Mouse (Mus musculus) liver, embryonic 11.5 days (tissue): ENCODE measurements at regions not wholly inside any gene's neighbourhood (a gene's known extent, or its start where the extent isn't known, plus 50 kb on each side); places are given as distances from the start of the nearest gene placed in this dataset.

Source experiments
- ATAC-seq: fragments of 200-750 bp; cut with Nextera tagmentation; replicated peaks from 2 replicates; pipeline ENCODE4 v1.8.0; 2017; ENCODE audit warnings: moderate number of reproducible peaks, mild to moderate bottlenecking, moderate TSS enrichment, moderate library complexity; ENCODE audit not compliant: low FRiP score
- DNase-seq: peaks from one replicate; pipeline ENCODE4 v3.0.0-alpha.2; 2017; ENCODE audit warnings: low spot score
- H3K27ac ChIP-seq: fragments of 300-500 bp; sonication (generic); 2 replicates; pipeline ENCODE4 v1.5.1; 2014; ENCODE audit warnings: mild to moderate bottlenecking, low read depth, low read length, control low read depth
- H3K27me3 ChIP-seq: fragments of 300-500 bp; sonication (generic); replicated peaks from 2 replicates; pipeline ENCODE4 v1.6.1; 2014; ENCODE audit warnings: low read length, mixed read lengths; ENCODE audit not compliant: control insufficient read depth, insufficient read depth
- H3K36me3 ChIP-seq: fragments of 300-500 bp; sonication (generic); 2 replicates; pipeline ENCODE4 v1.6.1; 2014; ENCODE audit warnings: mild to moderate bottlenecking, low read length, moderate library complexity, mixed read lengths; ENCODE audit not compliant: control insufficient read depth, insufficient read depth
- H3K4me1 ChIP-seq: fragments of 300-500 bp; sonication (generic); replicated peaks from 2 replicates; pipeline ENCODE4 v1.6.1; 2014; ENCODE audit warnings: low read length, mixed read lengths; ENCODE audit not compliant: control insufficient read depth, insufficient read depth
- H3K4me2 ChIP-seq: fragments of 300-500 bp; sonication (generic); 2 replicates; pipeline ENCODE4 v1.6.1; 2014; ENCODE audit warnings: mild to moderate bottlenecking, control low read depth, moderate library complexity
- H3K4me3 ChIP-seq: fragments of 300-500 bp; sonication (generic); 2 replicates; pipeline ENCODE4 v1.5.1; 2014; ENCODE audit warnings: low read depth, low read length, control low read depth
- H3K9ac ChIP-seq: fragments of 300-500 bp; sonication (generic); 2 replicates; pipeline ENCODE4 v1.6.1; 2014; ENCODE audit warnings: low read depth, low read length, control low read depth
- H3K9me3 ChIP-seq: fragments of 300-500 bp; sonication (generic); 2 replicates; pipeline ENCODE4 v1.6.1; 2016; ENCODE audit warnings: low read length, inconsistent platforms, mixed read lengths; ENCODE audit not compliant: control insufficient read depth
- WGBS: fragments of 180-500 bp; shearing (Covaris S2); extraction: QIAGEN DNeasy Blood & Tissue Kit; methylation state at CpG from one replicate; pipeline ENCODE4 v1.1.7; 2014; 5-methylcytosine and 5-hydroxymethylcytosine counted together

GRCm38 (mm10) chr17:15646768-15647167 is 58.0 kb upstream of the Chd1 start:
- WGBS = 50% methylated on average over 1 of the region's 1 CpGs
- ATAC-seq (no peak), DNase-seq (no peak)

GRCm38 (mm10) chr17:15650089-15650742 is 54.6 kb upstream of the Chd1 start:
- no peaks in the 10 kb centered on the region for H3K27me3 ChIP-seq
- ATAC-seq (no peak), DNase-seq (no peak)
- no peaks in the 10 kb centered on the region for H3K36me3 ChIP-seq
- no peak overlapping the region for H3K27ac ChIP-seq
- H3K9me3 ChIP-seq = no peaks in the 10 kb centered on the region
- no peak overlapping the region for H3K9ac ChIP-seq
- 58% methylated on average over 8 of the region's 8 CpGs for WGBS
- H3K4me1 ChIP-seq = no peaks in the 10 kb centered on the region
- H3K4me3 ChIP-seq = no peak overlapping the region
- no peak overlapping the region for H3K4me2 ChIP-seq

More at GRCm38 (mm10) chr17:15646768-15647167, 58.0 kb upstream of the Chd1 start:
- Histone ChIP-seq H3K36me3 (no peaks in the 10 kb centered on the region), H3K9ac (no peak overlapping the region), H3K4me2 (no peak overlapping the region), H3K9me3 (no peaks in the 10 kb centered on the region), H3K4me3 (no peak overlapping the region), H3K27me3 (no peaks in the 10 kb centered on the region), H3K4me1 (no peaks in the 10 kb centered on the region), H3K27ac (no peak overlapping the region)

GRCm38 (mm10) chr17:15651869-15652268 is 52.9 kb upstream of the Chd1 start:
- ATAC-seq = no peak
- Histone ChIP-seq H3K27ac (no peak overlapping the region), H3K9me3 (no peaks in the 10 kb centered on the region), H3K4me2 (no peak overlapping the region), H3K4me1 (no peaks in the 10 kb centered on the region), H3K27me3 (no peaks in the 10 kb centered on the region), H3K4me3 (no peak overlapping the region), H3K9ac (no peak overlapping the region), H3K36me3 (no peaks in the 10 kb centered on the region)
- 76% methylated on average over 3 of the region's 3 CpGs for WGBS
- no peak for DNase-seq
